Mouse (Mus musculus) forebrain, postnatal 0 days (tissue): Measurements from ENCODE around the gene Fndc3a. TPM values are rescaled to one million over a fixed set of nuclear protein-coding genes. Genes with fewer than 3 reads are reported as not detected.
A peak's percentile ranks its signal among the peaks of the same experiment; 100 is the strongest.

Experiments used
- ATAC-seq: fragments of 200-750 bp; cut with Nextera tagmentation; 2 replicates; pipeline ENCODE4 v1.8.0; 2017; ENCODE audit warnings: mild to moderate bottlenecking, moderate library complexity
- DNase-seq: peaks from one replicate; pipeline ENCODE4 v3.0.0-alpha.2; 2015
- H3K27ac ChIP-seq: fragments of 300-500 bp; sonication (generic); 2 replicates; pipeline ENCODE4 v1.5.1; 2014; ENCODE audit warnings: low read depth, mild to moderate bottlenecking, antibody characterized with exemption, low read length, moderate library complexity, mixed read lengths
- H3K27me3 ChIP-seq: fragments of 300-500 bp; sonication (generic); 2 replicates; pipeline ENCODE4 v1.6.1; 2014; ENCODE audit warnings: mild to moderate bottlenecking, low read length, mixed read lengths; ENCODE audit not compliant: insufficient read depth
- H3K36me3 ChIP-seq: fragments of 300-500 bp; sonication (generic); 2 replicates; pipeline ENCODE4 v1.6.1; 2014; ENCODE audit warnings: mild to moderate bottlenecking, moderate library complexity; ENCODE audit not compliant: insufficient read depth
- H3K4me1 ChIP-seq: fragments of 300-500 bp; sonication (generic); 2 replicates; pipeline ENCODE4 v1.6.1; 2014; ENCODE audit warnings: antibody characterized with exemption; ENCODE audit not compliant: insufficient read depth
- H3K4me2 ChIP-seq: fragments of 300-500 bp; sonication (generic); 2 replicates; pipeline ENCODE4 v1.6.1; 2014; ENCODE audit warnings: low read depth, mild to moderate bottlenecking, moderate library complexity
- H3K4me3 ChIP-seq: fragments of 300-500 bp; sonication (generic); 2 replicates; pipeline ENCODE4 v1.5.1; 2014; ENCODE audit warnings: low read depth, low read length, mixed read lengths
- H3K9ac ChIP-seq: fragments of 300-500 bp; sonication (generic); 2 replicates; pipeline ENCODE4 v1.6.1; 2014; ENCODE audit warnings: mild to moderate bottlenecking
- H3K9me3 ChIP-seq: fragments of 300-500 bp; sonication (generic); 2 replicates; pipeline ENCODE4 v1.6.1; 2016; ENCODE audit warnings: low read length
- CTCF ChIP-seq: sonication (generic); IDR thresholded peaks from 2 replicates; pipeline ENCODE4 v1.5.1; 2016; ENCODE audit warnings: antibody characterized with exemption, control low read depth, low read depth
- WGBS: fragments of 180-500 bp; shearing (Covaris S2); extraction: QIAGEN DNeasy Blood & Tissue Kit; methylation state at CpG from one replicate; pipeline ENCODE4 v1.1.7; 2014; 5-methylcytosine and 5-hydroxymethylcytosine counted together
- polyA plus RNA-seq: library from polyadenylated mRNA; unstranded; fragments of >200 nt; fragmentation: Nextera tagmentation; extraction: Ambion mirVana; gene quantifications from 2 replicates; pipeline ENCODE4 v1.2.1, GENCODE M21; 2015
- total RNA-seq: library from RNA; depleted of rRNA; stranded (reverse); fragments of >200 nt; gene quantifications from 2 replicates; pipeline ENCODE4 v1.2.3, GENCODE M21; 2014

Fndc3a gene
- total and polyA plus RNA-seq, 2 experiments from 2014 or later, result 38.4 to 55.8 TPM

DNA sequence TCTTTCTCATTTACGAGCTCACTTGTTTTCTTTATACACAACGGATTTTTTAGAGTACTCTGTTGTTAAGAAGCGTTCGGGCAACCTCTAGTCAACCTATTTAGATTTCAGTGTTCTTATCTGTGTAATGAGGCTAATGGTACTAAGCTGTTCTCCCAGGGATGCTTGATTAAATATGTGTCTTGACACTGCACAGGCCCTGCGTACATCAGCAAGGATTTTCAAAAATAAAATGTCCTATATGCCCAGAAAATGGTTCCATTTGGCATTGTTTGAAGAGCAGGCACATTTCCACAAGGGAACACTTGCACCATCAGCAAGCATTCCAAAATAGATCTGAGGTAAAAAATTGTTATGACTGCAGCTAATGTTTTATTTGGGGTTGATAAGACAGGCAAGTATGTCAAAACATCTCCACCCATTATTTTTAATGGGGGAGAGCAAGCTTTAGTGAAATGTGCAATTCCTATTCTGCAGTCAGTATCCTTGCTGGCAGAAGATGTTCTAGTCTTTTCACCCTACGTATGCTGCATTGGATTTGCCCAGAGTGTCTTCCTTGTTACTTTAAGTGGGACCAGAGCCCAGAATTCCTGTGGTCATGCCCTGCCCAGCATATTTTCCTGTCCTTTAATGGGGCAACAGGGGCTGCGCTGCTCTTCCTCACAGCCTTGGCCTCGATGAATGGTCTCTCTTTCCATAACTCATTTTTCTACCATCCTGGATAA is 29.8 kb upstream of the Fndc3a start:
- H3K4me3 ChIP-seq, result no peak overlapping the region
- H3K9me3 ChIP-seq, result no peaks in the 10 kb centered on the region
- 41% methylated on average over 8 of the region's 8 CpGs for WGBS
- H3K4me1 ChIP-seq, result no peaks in the 10 kb centered on the region
- ATAC-seq (no peak), DNase-seq (no peak)
- H3K27me3 ChIP-seq, result no peaks in the 10 kb centered on the region
- TF ChIP-seq CTCF, result no peak
- no peak overlapping the region for H3K9ac ChIP-seq
- no peaks in the 10 kb centered on the region for H3K36me3 ChIP-seq
- no peak overlapping the region for H3K27ac ChIP-seq
- H3K4me2 ChIP-seq, result no peak overlapping the region

DNA sequence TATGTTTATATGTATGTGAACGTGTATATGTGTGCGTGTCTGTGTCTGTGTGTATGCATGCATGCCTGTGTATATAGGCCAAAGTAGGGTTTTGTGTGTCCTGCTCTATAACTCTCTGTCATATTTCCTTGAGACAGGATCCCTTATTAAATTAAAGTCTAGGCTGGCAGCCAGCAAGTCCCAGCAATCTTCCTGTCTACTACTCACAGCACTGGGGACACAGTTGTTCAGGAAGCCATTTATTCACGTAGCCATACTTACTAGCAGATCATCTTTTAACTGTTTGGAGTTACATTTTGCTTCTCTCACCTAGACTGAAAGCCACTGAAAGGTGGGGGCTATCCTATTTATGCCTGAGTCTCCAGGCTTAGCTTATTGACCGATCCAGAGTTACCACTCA is 29.0 kb upstream of the Fndc3a start:
- WGBS, result 84% methylated on average over 4 of the region's 4 CpGs
- Histone ChIP-seq H3K27ac (no peak overlapping the region), H3K9ac (no peak overlapping the region), H3K27me3 (no peaks in the 10 kb centered on the region), H3K9me3 (no peaks in the 10 kb centered on the region), H3K4me3 (no peak overlapping the region), H3K4me2 (no peak overlapping the region), H3K36me3 (no peaks in the 10 kb centered on the region), H3K4me1 (no peaks in the 10 kb centered on the region)
- ATAC-seq (no peak), DNase-seq (no peak)
- no peak for TF ChIP-seq CTCF

DNA sequence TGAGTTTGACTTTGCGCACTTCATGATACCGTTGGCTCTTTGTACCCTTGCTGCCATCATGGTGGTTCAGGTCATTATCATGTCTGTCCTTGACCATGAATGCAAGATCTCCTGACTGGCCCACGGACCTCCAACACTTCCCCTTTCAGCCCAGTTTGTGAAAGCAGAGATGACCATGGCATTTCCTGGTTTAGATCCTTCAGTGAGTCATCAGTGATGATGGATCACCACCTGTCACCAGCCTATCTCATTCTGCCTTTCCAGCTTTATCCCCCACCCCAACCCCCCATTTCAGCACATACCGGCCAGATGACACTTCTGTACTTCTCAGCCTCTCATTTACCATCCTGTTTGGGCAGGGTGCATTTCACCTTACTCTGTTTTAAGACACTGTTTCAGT is 28.4 kb upstream of the Fndc3a start:
- Histone ChIP-seq H3K4me3 (no peak overlapping the region), H3K27ac (no peak overlapping the region), H3K9me3 (no peaks in the 10 kb centered on the region), H3K4me1 (no peaks in the 10 kb centered on the region), H3K27me3 (no peaks in the 10 kb centered on the region), H3K4me2 (no peak overlapping the region), H3K9ac (no peak overlapping the region), H3K36me3 (no peaks in the 10 kb centered on the region)
- 83% methylated on average over 4 of the region's 4 CpGs for WGBS
- no peak for DNase-seq
- ATAC-seq, result no peak
- no peak for TF ChIP-seq CTCF

DNA sequence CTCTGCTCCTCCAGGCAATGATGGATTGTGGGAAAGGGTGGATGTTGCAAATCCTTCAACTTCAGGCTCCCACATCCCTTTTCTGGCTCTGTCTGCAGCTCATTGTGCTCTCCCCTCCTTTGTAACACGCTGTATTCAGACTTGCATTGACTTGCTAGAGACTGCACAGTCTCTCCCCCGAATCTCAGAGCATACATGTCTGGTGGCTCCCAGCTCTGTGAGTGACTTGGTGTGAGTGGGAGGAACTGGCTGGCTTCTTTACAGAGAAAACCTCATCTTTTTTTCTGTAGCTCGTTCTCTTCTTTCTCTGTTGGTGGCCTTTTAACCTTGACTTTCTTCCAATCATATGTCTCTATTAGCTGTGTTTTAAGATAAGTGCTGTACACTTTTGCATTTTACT is 16.1 kb upstream of the Fndc3a start:
- Histone ChIP-seq H3K27ac (no peak overlapping the region), H3K27me3 (no peaks in the 10 kb centered on the region), H3K4me3 (no peak overlapping the region), H3K9me3 (no peaks in the 10 kb centered on the region), H3K4me2 (no peak overlapping the region), H3K9ac (no peak overlapping the region), H3K4me1 (no peaks in the 10 kb centered on the region), H3K36me3 (no peaks in the 10 kb centered on the region)
- ATAC-seq (no peak), DNase-seq (no peak)
- WGBS, result 52% methylated on average over 3 of the region's 3 CpGs
- TF ChIP-seq CTCF, result no peak

DNA sequence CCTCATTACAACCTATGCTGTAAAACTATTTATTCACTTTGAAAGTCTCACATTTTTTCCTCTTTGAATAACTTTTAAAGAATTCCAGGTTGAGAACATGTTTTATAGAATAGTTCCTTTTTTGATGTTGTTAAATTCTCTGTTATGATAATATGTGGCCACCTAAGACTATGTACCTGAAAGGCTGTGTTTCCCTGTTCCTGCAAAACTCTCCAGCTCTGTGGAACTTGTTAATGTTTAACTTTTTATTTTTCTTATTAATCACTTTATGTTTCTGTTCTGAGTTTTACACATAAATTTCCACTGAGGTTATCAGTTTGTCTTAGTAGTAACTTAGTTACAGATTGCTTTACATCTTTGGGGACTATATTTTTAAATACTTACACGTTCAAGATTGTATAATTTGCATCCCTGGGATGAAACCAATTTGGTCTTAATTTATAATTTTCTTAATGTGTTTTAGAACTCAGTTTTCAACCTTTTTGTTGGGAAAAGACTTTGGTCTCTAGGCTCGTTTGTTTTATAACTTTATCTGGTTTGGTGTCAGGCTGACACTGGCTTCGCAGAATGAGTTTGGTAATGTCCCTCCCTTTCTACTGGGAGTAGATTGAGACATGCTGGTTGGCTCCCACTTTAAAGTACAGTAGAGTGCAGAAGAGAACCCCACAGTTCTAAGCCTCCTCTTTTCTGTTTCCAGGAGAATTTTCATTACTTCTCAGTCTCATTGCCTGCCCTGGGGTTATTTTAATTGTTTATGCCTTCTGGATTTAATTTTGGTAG is 12.7 kb upstream of the Fndc3a start:
- TF ChIP-seq CTCF, result no peak
- H3K9ac ChIP-seq, result no peak overlapping the region
- 82% methylated on average over 3 of the region's 3 CpGs for WGBS
- no peak for ATAC-seq
- DNase-seq, result no peak
- H3K27me3 ChIP-seq, result no peaks in the 10 kb centered on the region
- no peaks in the 10 kb centered on the region for H3K36me3 ChIP-seq
- H3K4me3 ChIP-seq, result no peak overlapping the region
- no peaks in the 10 kb centered on the region for H3K4me1 ChIP-seq
- H3K27ac ChIP-seq, result no peak overlapping the region
- no peaks in the 10 kb centered on the region for H3K9me3 ChIP-seq
- no peak overlapping the region for H3K4me2 ChIP-seq

DNA sequence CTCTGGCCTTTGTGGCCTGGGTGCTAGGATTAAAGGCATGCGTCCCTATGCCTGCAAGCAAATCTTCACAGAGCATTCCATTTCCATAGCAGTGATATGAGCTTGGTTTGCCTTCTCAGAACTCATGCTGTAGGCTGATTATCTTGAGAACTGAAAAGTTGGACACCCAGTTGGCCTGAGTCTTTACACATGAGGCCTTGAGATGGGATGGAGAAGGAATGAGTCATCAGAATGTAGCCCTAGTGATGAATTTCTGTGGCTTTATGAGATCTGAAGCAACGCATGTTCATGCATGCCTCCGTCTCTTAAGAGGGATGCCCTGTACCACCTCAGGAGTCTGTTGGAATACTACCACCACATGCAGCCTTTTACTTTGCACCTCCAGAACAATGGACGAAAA is 6.4 kb upstream of the Fndc3a start:
- TF ChIP-seq CTCF, result no peak
- 92% methylated on average over 4 of the region's 4 CpGs for WGBS
- no peak for ATAC-seq
- Histone ChIP-seq H3K27ac (no peak overlapping the region), H3K9me3 (no peaks in the 10 kb centered on the region), H3K27me3 (peaks cover 6% of the 10 kb centered on the region), H3K4me2 (no peak overlapping the region), H3K9ac (no peak overlapping the region), H3K4me3 (no peak overlapping the region), H3K4me1 (no peaks in the 10 kb centered on the region), H3K36me3 (no peaks in the 10 kb centered on the region)
- no peak for DNase-seq

DNA sequence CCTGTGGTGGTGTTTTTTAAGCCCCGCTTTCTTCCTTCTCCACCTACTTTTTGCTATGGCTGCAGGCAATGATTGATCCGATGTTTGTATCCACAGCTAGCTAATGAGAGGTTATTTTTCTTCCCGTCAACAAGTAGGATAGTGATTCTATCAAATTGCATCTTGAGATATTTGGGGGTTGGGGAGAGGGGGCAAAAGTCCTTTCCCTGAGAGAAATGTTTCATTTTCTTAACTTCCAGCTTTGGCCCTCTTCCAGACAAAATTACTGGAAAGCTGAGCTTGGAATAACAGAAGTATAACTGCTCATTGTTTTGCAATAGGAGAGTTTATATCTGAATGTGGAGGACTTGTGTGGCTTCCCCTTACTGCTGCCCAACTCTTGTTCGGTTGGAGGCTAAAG is 1.3 kb upstream of the Fndc3a start:
- no peak for TF ChIP-seq CTCF
- DNase-seq (no peak), ATAC-seq (no peak)
- Histone ChIP-seq H3K4me1 (no peaks in the 10 kb centered on the region), H3K4me2 (peak overlapping the region; percentile 68), H3K27me3 (peaks cover 6% of the 10 kb centered on the region; the same call in 1 of the 2 replicates), H3K9me3 (no peaks in the 10 kb centered on the region), H3K27ac (no peak overlapping the region), H3K9ac (0 out of 2 replicates have a peak overlapping the region, but pooled peaks have one; percentile 94), H3K36me3 (no peaks in the 10 kb centered on the region), H3K4me3 (peak overlapping the region; percentile 97)
- WGBS, result 37% methylated on average over 4 of the region's 4 CpGs
